Mouse (Mus musculus): Measurements from ENCODE around the gene Gm9821. TPM values are rescaled to one million over a fixed set of nuclear protein-coding genes. Genes with fewer than 3 reads are reported as not detected.

The Gm9821 gene
- polyA plus RNA-seq, 1 experiment from 2014 or later: 0.27 TPM

DNA sequence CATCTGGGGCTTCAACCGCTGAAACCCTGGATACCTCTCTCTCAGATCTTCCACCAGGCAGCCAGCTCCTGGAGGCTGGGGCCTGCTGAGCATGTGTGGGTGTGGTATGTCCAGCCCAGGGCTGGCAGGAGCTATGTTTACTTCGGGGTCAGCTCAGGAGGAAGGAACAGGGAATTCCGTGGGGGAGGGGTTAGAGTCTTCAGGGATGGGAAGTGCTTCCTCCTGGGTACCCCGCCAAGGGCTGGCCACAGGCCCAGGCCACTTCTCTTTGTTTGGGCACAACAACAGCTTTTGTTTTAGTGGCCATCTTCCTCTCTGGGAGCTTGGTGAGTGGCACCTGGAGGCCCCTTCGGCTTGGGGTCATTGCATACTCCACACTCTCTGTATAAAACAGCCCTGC lies 8.3 kb downstream of the Gm9821 start:
- peaks cover 52% of the 10 kb centered on the region for H3K4me1 ChIP-seq
- H3K9ac ChIP-seq: no peak overlapping the region
- no peak overlapping the region for H3K27ac ChIP-seq
- 18% methylated on average over 5 of the region's 5 CpGs for WGBS
- H3K9me3 ChIP-seq: no peaks in the 10 kb centered on the region
- H3K4me3 ChIP-seq: no peak overlapping the region
- ATAC-seq (ENCODE audit: low FRiP score, low read depth): no peak
- H3K4me2 ChIP-seq (replicated peaks): no peak overlapping the region
- H3K27me3 ChIP-seq: no peaks in the 10 kb centered on the region
- H3K36me3 ChIP-seq: no peaks in the 10 kb centered on the region

DNA sequence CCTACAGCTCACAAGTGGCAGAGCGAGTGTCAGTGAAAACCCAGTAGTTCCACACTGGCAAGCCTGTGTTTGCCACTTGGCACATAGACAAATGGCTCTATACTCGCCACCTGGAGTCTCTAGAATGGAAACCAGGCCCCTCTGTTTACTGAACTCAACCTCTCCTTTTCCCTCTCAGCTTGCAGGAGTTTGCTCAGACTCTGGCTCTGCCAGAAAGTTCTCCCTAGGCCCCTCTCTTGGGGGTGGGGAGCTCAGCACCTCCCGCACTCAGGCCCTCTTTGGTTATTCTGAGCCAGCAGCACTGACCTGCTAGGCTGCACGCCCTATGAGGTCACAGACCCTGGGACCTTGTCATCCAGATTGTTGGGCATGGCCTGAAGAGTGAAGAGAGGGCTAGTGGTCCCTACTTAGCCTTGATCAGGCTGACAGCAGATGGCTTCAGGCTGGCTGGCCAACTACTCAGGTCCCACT lies 9.7 kb downstream of the Gm9821 start:
- no peak for ATAC-seq (ENCODE audit: low FRiP score, low read depth)
- H3K27me3 ChIP-seq: no peaks in the 10 kb centered on the region
- 0 out of 2 replicates have a peak, but pooled peaks cover 3% of the 10 kb centered on the region for H3K36me3 ChIP-seq
- no peak overlapping the region for H3K27ac ChIP-seq
- H3K4me3 ChIP-seq: no peak overlapping the region
- H3K9ac ChIP-seq: no peak overlapping the region
- 91% methylated on average over 4 of the region's 4 CpGs for WGBS
- no peaks in the 10 kb centered on the region for H3K9me3 ChIP-seq
- H3K4me1 ChIP-seq: peaks cover 46% of the 10 kb centered on the region
- no peak overlapping the region for H3K4me2 ChIP-seq (replicated peaks)

DNA sequence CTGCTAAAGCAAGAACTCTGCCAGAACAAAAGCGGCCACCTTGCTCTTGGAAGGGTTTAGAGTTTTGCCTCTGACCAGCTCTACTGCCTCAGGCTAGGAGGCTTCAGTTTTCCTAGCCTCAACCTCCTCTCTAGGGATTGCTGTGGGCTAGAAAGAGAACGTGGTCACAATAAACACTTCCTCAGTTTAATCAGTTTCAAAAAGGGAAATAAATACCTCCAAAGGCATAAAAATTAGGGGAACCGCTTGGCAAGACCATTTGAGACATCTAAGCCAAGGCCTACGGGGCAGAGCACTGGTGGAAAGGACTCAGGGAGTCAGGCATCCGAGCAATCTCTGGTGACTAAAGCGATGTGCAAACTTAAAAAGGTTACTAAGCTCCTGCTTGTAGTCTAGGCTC lies 10.4 kb downstream of the Gm9821 start:
- Histone ChIP-seq H3K4me3 (no peak overlapping the region), H3K27ac (no peak overlapping the region), H3K4me2 (replicated peaks) (no peak overlapping the region), H3K36me3 (0 out of 2 replicates have a peak, but pooled peaks cover 6% of the 10 kb centered on the region), H3K27me3 (no peaks in the 10 kb centered on the region), H3K9me3 (no peaks in the 10 kb centered on the region), H3K4me1 (peaks cover 43% of the 10 kb centered on the region), H3K9ac (no peak overlapping the region)
- ATAC-seq (ENCODE audit: low FRiP score, low read depth): no peak
- 74% methylated on average over 6 of the region's 6 CpGs for WGBS

DNA sequence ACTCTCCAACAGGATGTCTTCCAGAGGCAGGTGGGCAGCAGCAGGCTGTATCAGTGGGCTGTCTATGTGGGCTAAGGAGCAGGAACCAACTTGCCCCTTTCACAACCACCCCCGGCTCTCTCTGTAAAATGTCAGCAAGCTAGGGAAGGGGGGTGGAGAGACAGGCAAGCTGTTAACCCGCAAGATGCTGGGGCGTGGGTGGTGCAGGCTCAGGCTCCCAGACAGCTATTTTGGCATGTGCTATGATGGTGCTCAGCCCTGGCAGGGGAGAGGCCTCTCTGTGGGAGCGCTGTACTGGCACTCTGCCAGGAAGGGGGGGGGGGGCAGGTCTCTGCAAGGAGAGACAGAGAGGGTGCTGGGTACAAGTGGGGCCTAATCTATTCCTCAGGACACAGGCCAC lies 11.6 kb downstream of the Gm9821 start:
- Histone ChIP-seq H3K9ac (no peak overlapping the region), H3K4me2 (replicated peaks) (0 out of 2 replicates have a peak overlapping the region, but pooled peaks have one; percentile 20), H3K4me3 (no peak overlapping the region), H3K36me3 (0 out of 2 replicates have a peak, but pooled peaks cover 6% of the 10 kb centered on the region), H3K9me3 (no peaks in the 10 kb centered on the region), H3K27ac (no peak overlapping the region; the same call in 1 of the 2 replicates), H3K27me3 (no peaks in the 10 kb centered on the region), H3K4me1 (peaks cover 53% of the 10 kb centered on the region)
- ATAC-seq (ENCODE audit: low FRiP score, low read depth): peak; percentile 54; the same call in 1 of the 2 replicates
- 29% methylated on average over 4 of the region's 4 CpGs for WGBS

DNA sequence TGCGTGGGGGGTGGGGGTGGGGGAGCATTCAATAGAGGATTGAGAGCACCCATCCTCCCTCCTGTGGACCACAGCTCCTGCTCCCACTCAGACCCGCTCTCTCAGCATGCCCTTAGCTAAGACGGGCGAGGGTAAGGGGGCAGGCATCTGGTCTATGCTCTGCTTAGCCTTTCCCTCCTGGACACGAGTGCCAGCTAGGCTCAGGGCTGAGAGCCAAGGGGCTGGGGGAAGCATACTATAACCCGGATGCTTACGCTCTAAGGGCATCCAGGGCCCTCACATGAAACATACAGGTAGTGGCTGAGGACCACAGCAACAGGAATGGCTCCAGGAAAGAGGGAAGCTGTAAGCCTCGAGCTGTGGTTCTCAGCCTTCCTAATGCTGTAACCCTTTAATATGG lies 12.5 kb downstream of the Gm9821 start:
- Histone ChIP-seq H3K4me1 (peaks cover 61% of the 10 kb centered on the region), H3K9me3 (no peaks in the 10 kb centered on the region), H3K36me3 (0 out of 2 replicates have a peak, but pooled peaks cover 6% of the 10 kb centered on the region), H3K27ac (no peak overlapping the region), H3K4me3 (no peak overlapping the region), H3K27me3 (no peaks in the 10 kb centered on the region), H3K4me2 (replicated peaks) (no peak overlapping the region), H3K9ac (no peak overlapping the region)
- WGBS: 84% methylated on average over 8 of the region's 8 CpGs
- ATAC-seq (ENCODE audit: low FRiP score, low read depth): no peak

DNA sequence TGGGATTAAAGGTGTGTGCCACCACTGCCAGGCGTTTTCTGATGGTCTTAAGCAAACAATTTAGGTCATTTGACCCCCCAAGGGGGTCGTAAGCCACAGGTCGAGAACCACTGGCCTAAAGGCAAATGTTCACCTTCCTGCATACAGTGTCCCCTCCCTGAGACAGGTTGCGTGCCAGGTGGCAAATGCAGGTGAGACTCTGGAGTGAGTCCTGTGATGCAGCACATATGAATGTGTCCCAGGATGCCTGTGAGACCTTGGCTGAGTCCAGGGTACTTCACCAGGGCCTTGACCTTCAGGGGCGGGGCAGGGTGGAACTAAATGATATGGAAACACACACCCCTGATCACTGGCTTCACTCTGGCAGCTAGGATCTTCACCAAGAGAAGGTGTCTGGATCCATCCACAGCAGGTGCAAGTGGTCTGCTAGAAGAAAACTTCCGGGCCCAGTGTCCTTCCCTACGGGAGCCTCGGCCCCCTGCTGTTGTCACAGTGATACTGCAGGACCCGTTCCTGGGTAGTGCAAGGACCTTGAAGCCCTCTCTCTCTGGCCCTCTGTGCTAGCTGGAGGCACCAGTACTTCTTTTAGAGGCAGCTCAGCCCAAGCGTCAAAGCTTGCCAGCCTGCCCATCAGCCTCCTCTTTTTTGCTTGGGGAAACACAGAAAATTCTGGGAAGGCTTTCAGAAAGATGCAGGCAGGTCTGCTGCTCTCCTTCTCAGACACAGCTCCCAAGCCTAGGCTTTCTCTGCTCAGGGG lies 13.4 kb downstream of the Gm9821 start:
- Histone ChIP-seq H3K27ac (no peak overlapping the region), H3K9me3 (no peaks in the 10 kb centered on the region), H3K36me3 (0 out of 2 replicates have a peak, but pooled peaks cover 6% of the 10 kb centered on the region), H3K4me3 (no peak overlapping the region), H3K4me2 (replicated peaks) (no peak overlapping the region), H3K9ac (no peak overlapping the region; the same call in 1 of the 2 replicates), H3K4me1 (peaks cover 56% of the 10 kb centered on the region), H3K27me3 (no peaks in the 10 kb centered on the region)
- ATAC-seq (ENCODE audit: low FRiP score, low read depth): no peak
- 43% methylated on average over 10 of the region's 10 CpGs for WGBS

DNA sequence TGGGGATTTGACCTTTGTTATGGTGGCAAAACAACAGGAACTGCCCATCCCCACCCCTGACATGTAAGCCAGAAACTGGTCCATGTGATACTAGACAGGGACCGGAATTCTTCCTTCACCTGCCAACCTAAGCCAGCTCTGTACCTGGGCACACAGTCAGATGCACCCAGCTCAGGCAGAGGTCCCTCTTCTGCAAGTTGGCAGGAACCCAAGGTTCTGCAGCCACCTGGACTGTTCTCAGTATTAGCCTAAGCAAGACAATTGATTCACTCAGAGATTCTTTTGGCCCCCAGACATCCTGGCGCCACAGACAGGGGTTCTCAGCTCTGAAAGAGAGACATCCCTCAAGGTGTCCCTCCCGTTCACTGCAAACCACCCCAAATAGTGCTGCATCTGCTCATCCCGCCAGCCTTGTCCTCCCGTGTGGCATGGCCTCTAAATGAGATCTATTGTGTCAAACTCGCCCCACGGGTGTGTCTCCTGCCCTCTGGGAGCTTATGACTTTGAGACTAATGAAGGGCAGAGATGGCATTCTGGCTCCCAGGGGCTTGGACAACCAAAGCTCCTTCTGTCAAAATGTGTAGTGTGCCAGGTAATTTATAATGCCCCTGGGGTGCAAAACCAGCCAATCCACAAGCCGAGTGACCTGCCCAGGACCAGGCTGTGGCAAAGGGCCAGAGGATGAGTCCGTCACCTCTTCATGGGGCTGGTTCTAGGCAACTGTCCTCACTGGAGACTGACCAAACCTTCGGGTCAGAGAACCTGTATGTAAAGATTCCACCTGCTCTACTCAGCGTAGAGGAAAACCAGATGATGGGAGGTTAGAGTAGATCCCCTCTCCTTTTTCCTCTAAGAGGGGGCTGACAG lies 14.3 kb downstream of the Gm9821 start:
- WGBS: 83% methylated on average over 11 of the region's 11 CpGs
- peaks cover 52% of the 10 kb centered on the region for H3K4me1 ChIP-seq

DNA sequence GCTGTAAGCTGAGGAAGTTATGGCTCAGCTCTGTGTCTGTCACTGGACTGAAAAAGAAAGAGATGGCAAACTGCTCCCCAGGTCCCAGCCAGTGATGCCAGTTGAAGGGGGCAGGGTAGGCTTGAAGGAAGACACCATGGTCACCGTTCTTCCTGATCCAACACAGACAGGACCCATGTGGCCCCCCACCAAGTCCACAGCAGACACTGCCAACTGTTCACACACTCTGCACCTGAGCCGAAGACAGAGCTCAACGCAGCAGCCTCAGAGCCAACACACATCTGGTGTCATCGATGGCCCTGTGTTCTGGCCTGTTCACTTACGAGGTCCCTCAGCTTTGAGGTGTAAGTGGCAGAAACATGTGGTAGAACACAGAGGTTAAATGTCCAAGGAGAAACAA lies 15.0 kb downstream of the Gm9821 start:
- H3K9ac ChIP-seq: no peak overlapping the region
- no peak overlapping the region for H3K27ac ChIP-seq
- no peak overlapping the region for H3K4me3 ChIP-seq
- H3K9me3 ChIP-seq: no peaks in the 10 kb centered on the region
- no peaks in the 10 kb centered on the region for H3K27me3 ChIP-seq
- 0 out of 2 replicates have a peak, but pooled peaks cover 6% of the 10 kb centered on the region for H3K36me3 ChIP-seq
- no peak for ATAC-seq (ENCODE audit: low FRiP score, low read depth)
- WGBS: 89% methylated on average over 5 of the region's 5 CpGs
- peaks cover 50% of the 10 kb centered on the region for H3K4me1 ChIP-seq
- no peak overlapping the region for H3K4me2 ChIP-seq (replicated peaks)

More for the DNA sequence above, 14.3 kb downstream of the Gm9821 start:
- H3K4me2 ChIP-seq (replicated peaks): no peak overlapping the region; the same call in 1 of the 2 replicates
- H3K9me3 ChIP-seq: no peaks in the 10 kb centered on the region
- no peak overlapping the region for H3K4me3 ChIP-seq
- 0 out of 2 replicates have a peak, but pooled peaks cover 6% of the 10 kb centered on the region for H3K36me3 ChIP-seq
- no peak overlapping the region for H3K27ac ChIP-seq
- no peaks in the 10 kb centered on the region for H3K27me3 ChIP-seq
- H3K9ac ChIP-seq: peak overlapping the region; percentile 35
- no peak for ATAC-seq (ENCODE audit: low FRiP score, low read depth)

DNA sequence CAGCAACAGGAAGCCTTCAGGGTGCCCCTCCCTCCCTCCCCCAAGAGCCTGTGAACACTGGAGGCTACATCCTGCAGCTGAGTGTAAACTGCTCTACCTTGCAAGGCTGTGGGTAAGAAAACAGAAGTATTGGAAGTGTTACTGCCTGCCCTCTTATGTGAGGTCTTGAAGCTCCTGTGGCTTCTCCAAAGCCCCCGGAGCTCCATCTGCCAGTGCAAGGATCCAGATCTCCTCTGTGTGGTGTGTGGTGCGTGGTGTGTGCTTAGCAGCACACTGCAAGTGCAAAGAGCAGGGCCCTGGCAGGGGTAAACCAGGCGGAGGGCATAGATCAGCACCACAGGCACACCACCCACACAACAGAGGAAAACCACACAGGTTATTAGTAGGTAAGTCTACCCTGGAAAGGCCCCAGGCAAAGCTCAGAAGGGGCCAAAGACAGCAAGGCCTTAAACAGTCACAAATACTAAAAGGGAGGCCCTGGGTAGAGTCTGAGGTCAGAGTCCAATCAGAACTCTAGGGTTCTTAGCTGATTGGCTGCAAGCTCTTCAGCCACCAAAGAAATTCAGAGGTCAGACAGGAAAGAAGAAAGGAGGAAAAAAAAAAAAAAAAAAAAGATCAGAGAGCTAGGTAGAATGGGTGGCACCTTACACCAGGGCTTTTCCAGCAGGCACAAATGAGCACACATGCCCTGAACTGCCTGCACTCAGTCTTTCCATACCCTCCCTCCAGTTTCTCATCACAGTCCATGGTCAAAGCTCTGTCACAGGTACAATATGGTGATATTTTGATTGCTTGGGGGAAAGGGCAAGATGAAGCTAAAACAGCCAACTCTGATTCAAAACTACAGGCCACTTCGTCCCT lies 16.6 kb downstream of the Gm9821 start:
- Histone ChIP-seq H3K27me3 (no peaks in the 10 kb centered on the region), H3K4me1 (peaks cover 48% of the 10 kb centered on the region), H3K9ac (peak overlapping the region; percentile 93), H3K9me3 (no peaks in the 10 kb centered on the region), H3K36me3 (0 out of 2 replicates have a peak, but pooled peaks cover 6% of the 10 kb centered on the region), H3K27ac (no peak overlapping the region), H3K4me3 (peak overlapping the region; percentile 91), H3K4me2 (replicated peaks) (peak overlapping the region; percentile 87)
- ATAC-seq (ENCODE audit: low FRiP score, low read depth): no peak
- 51% methylated on average over 4 of the region's 4 CpGs for WGBS

DNA sequence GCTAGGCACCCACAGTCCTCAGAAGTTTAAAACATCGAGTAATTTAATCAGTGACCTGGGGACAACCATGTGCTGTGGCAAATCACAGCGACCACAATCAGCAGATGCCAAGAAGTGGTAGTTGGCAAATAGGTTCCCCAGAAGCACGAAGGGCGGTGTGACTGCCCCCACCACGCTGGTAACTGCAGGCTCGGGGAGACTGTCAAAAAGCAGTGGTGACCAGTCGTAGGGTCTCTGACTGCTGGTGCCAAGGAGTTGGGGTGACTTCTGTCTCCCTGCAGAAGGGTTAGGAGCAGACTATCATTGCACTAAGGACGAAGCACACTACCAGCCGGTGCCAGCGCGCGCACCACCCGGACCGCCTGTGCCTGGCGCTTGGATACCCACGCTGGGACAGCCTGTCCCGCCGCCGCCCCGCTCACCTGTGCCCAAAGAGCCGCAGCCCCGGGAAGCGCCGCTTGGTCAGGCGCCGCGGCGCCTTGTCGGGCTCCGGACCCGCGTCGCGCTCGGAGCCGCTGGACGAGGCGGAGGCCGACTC lies 17.4 kb downstream of the Gm9821 start:
- no peaks in the 10 kb centered on the region for H3K27me3 ChIP-seq
- H3K4me2 ChIP-seq (replicated peaks): peak overlapping the region; percentile 87
- peak overlapping the region; percentile 93 for H3K9ac ChIP-seq
- peak; percentile 8; the same call in 1 of the 2 replicates for ATAC-seq (ENCODE audit: low FRiP score, low read depth)
- H3K36me3 ChIP-seq: 0 out of 2 replicates have a peak, but pooled peaks cover 6% of the 10 kb centered on the region
- WGBS: 0% methylated on average over 39 of the region's 39 CpGs
- peak overlapping the region; percentile 74 for H3K27ac ChIP-seq
- peaks cover 42% of the 10 kb centered on the region for H3K4me1 ChIP-seq
- H3K4me3 ChIP-seq: peak overlapping the region; percentile 91
- H3K9me3 ChIP-seq: no peaks in the 10 kb centered on the region

DNA sequence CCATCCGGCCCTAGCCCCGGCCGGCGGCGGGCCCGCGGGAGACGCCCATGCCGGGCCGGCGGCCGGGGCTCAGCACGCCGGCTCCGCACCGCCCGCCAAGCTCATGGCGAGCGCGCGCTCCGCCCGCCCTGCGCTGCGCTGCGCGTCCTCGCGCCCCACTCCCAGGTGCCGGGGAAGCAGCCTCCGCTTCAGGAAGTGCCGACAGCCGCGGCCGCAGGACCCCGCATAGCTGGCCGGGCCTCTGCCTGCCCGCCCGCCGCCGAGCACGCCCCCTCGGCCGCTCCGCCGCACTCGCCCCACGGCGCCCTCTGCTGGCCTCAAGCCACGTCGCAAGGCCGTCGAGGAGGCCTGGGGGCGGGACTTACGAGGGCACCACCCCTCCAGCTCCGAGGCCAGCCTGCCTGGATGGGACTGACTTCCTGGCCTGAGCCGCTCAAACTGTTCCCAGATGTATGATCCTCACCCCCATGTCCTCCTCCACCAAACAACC lies 18.0 kb downstream of the Gm9821 start:
- H3K4me2 ChIP-seq (replicated peaks): peak overlapping the region; percentile 87
- H3K9ac ChIP-seq: peak overlapping the region; percentile 93
- 0 out of 2 replicates have a peak, but pooled peaks cover 6% of the 10 kb centered on the region for H3K36me3 ChIP-seq
- H3K27ac ChIP-seq: peak overlapping the region; percentile 74
- H3K27me3 ChIP-seq: no peaks in the 10 kb centered on the region
- no peaks in the 10 kb centered on the region for H3K9me3 ChIP-seq
- 0% methylated on average over 56 of the region's 57 CpGs for WGBS
- H3K4me3 ChIP-seq: peak overlapping the region; percentile 91
- peak; percentile 92 for ATAC-seq (ENCODE audit: low FRiP score, low read depth)
- H3K4me1 ChIP-seq: peaks cover 43% of the 10 kb centered on the region

All from limb, embryonic 13.5 days (tissue).